Mouse (Mus musculus) cerebellum, adult 11-12 months (tissue): ENCODE data around the gene Dlgap1.

Experiments used
- DNase-seq: peaks from one replicate; pipeline ENCODE4 v3.0.0; 2022

Dlgap1 gene

GRCm38 (mm10) chr17:70173916-70174315 is 205.0 kb downstream of the Dlgap1 start:
- DNase-seq = peak; percentile 26

GRCm38 (mm10) chr17:70191228-70191627 is 222.4 kb downstream of the Dlgap1 start:
- no peak for DNase-seq

- peak; percentile 13 for DNase-seq
Measured at GRCm38 (mm10) chr17:70222891-70223290, 254.0 kb downstream of the Dlgap1 start.

GRCm38 (mm10) chr17:70247342-70247741 is 278.5 kb downstream of the Dlgap1 start:
- peak; percentile 90 for DNase-seq

- DNase-seq = no peak
Measured at GRCm38 (mm10) chr17:70248250-70248649, 279.4 kb downstream of the Dlgap1 start.

GRCm38 (mm10) chr17:70252476-70252875 is 283.6 kb downstream of the Dlgap1 start:
- no peak for DNase-seq

- DNase-seq = peak; percentile 42
Measured at GRCm38 (mm10) chr17:70256371-70256770, 287.5 kb downstream of the Dlgap1 start.

GRCm38 (mm10) chr17:70263156-70263555 is 294.3 kb downstream of the Dlgap1 start:
- DNase-seq = no peak

- peak; percentile 84 for DNase-seq
Measured at GRCm38 (mm10) chr17:70272125-70272524, 303.3 kb downstream of the Dlgap1 start.

- DNase-seq = no peak
Measured at GRCm38 (mm10) chr17:70287708-70288107, 318.8 kb downstream of the Dlgap1 start.

GRCm38 (mm10) chr17:70294106-70294505 is 325.2 kb downstream of the Dlgap1 start:
- no peak for DNase-seq

- peak; percentile 16 for DNase-seq
Measured at GRCm38 (mm10) chr17:70301941-70302478, 333.1 kb downstream of the Dlgap1 start.

- DNase-seq = no peak
Measured at GRCm38 (mm10) chr17:70302656-70303055, 333.8 kb downstream of the Dlgap1 start.

GRCm38 (mm10) chr17:70305021-70305420 is 336.1 kb downstream of the Dlgap1 start:
- DNase-seq = peak; percentile 79

- DNase-seq = no peak
Measured at GRCm38 (mm10) chr17:70307418-70308176, 338.7 kb downstream of the Dlgap1 start.

- no peak for DNase-seq
Measured at GRCm38 (mm10) chr17:70308364-70309231, 339.7 kb downstream of the Dlgap1 start.

- DNase-seq = no peak
Measured at GRCm38 (mm10) chr17:70316327-70316726, 347.5 kb downstream of the Dlgap1 start.

GRCm38 (mm10) chr17:70317779-70318178 is 348.9 kb downstream of the Dlgap1 start:
- no peak for DNase-seq

- peak; percentile 34 for DNase-seq
Measured at GRCm38 (mm10) chr17:70321976-70322375, 353.1 kb downstream of the Dlgap1 start.

GRCm38 (mm10) chr17:70333440-70333839 is 364.6 kb downstream of the Dlgap1 start:
- DNase-seq = no peak

GRCm38 (mm10) chr17:70334171-70334570 is 365.3 kb downstream of the Dlgap1 start:
- peak; percentile 29 for DNase-seq

GRCm38 (mm10) chr17:70339821-70340220 is 370.9 kb downstream of the Dlgap1 start:
- DNase-seq = no peak

GRCm38 (mm10) chr17:70341230-70341629 is 372.4 kb downstream of the Dlgap1 start:
- DNase-seq = no peak

GRCm38 (mm10) chr17:70341920-70342319 is 373.0 kb downstream of the Dlgap1 start:
- peak; percentile 29 for DNase-seq
